Mouse (Mus musculus): ENCODE results near the gene Ank3.

GRCm38 (mm10) chr10:70033856-70034255 is 635.3 kb downstream of the Ank3 start:
- no peak for TF ChIP-seq CTCF (IDR thresholded peaks at IDR 0.05 in 2 of 3, conservative IDR thresholded peaks at IDR 0.05 in 1 of 3; ENCODE audit: control insufficient read depth in 1 of 3, insufficient read depth in 1 of 3, low read depth in 2 of 3, low read length in 3 of 3, poor library complexity in 1 of 3, severe bottlenecking in 1 of 3)
- TF ChIP-seq EP300 (IDR thresholded peaks at IDR 0.05; ENCODE audit: low read depth in 1 of 2, low read length in 2 of 2): no peak
- no peak for TF ChIP-seq GABPA (IDR thresholded peaks at IDR 0.05; ENCODE audit: low read depth, low read length)

Data from MEL (cell line).